Mouse (Mus musculus): ENCODE results near the gene Cd96. TPM values are rescaled to one million over a fixed set of nuclear protein-coding genes. Genes with fewer than 3 reads are reported as not detected.

Cd96 gene
- polyA plus RNA-seq, 1 experiment from 2014 or later, result 0.06 TPM

GRCm38 (mm10) chr16:46092935-46093334 is 27.1 kb downstream of the Cd96 start:
- H3K36me3 ChIP-seq (ENCODE audit: control insufficient read depth, insufficient read depth, low read length), result no peaks in the 10 kb centered on the region
- H3K4me2 ChIP-seq (ENCODE audit: low read length), result no peak overlapping the region
- no peak for ATAC-seq
- no peaks in the 10 kb centered on the region; the same call in 1 of the 2 replicates for H3K27me3 ChIP-seq (replicated peaks; ENCODE audit: control insufficient read depth, insufficient read depth, low read length)
- no peak overlapping the region for H3K9ac ChIP-seq (ENCODE audit: low read depth, low read length)
- no peak overlapping the region for H3K27ac ChIP-seq (ENCODE audit: low read depth, low read length)
- H3K9me3 ChIP-seq (ENCODE audit: control insufficient read depth, low read length), result no peaks in the 10 kb centered on the region
- H3K4me1 ChIP-seq (ENCODE audit: control insufficient read depth, insufficient read depth, low read depth, low read length), result no peaks in the 10 kb centered on the region
- WGBS, result 89% methylated on average over 2 of the region's 2 CpGs
- H3K4me3 ChIP-seq (ENCODE audit: low read length), result no peak overlapping the region

GRCm38 (mm10) chr16:46086874-46087473 is 33.1 kb downstream of the Cd96 start:
- no peak overlapping the region for H3K27ac ChIP-seq (ENCODE audit: low read depth, low read length)
- H3K4me3 ChIP-seq (ENCODE audit: low read length), result no peak overlapping the region
- H3K9me3 ChIP-seq (ENCODE audit: control insufficient read depth, low read length), result no peaks in the 10 kb centered on the region
- H3K9ac ChIP-seq (ENCODE audit: low read depth, low read length), result no peak overlapping the region
- no peak for ATAC-seq
- no peaks in the 10 kb centered on the region for H3K27me3 ChIP-seq (replicated peaks; ENCODE audit: control insufficient read depth, insufficient read depth, low read length)
- no peaks in the 10 kb centered on the region for H3K4me1 ChIP-seq (ENCODE audit: control insufficient read depth, insufficient read depth, low read depth, low read length)
- no peak overlapping the region for H3K4me2 ChIP-seq (ENCODE audit: low read length)
- WGBS, result 81% methylated on average over 5 of the region's 5 CpGs
- H3K36me3 ChIP-seq (ENCODE audit: control insufficient read depth, insufficient read depth, low read length), result no peaks in the 10 kb centered on the region

GRCm38 (mm10) chr16:46068000-46068399 is 52.1 kb downstream of the Cd96 start:
- H3K9me3 ChIP-seq (ENCODE audit: control insufficient read depth, low read length), result no peaks in the 10 kb centered on the region
- 84% methylated on average over 3 of the region's 3 CpGs for WGBS
- no peaks in the 10 kb centered on the region for H3K27me3 ChIP-seq (replicated peaks; ENCODE audit: control insufficient read depth, insufficient read depth, low read length)

GRCm38 (mm10) chr16:46063278-46063677 is 56.8 kb downstream of the Cd96 start:
- ATAC-seq, result no peak
- H3K4me3 ChIP-seq (ENCODE audit: low read length), result no peak overlapping the region
- H3K27ac ChIP-seq (ENCODE audit: low read depth, low read length), result no peak overlapping the region
- H3K27me3 ChIP-seq (replicated peaks; ENCODE audit: control insufficient read depth, insufficient read depth, low read length), result no peaks in the 10 kb centered on the region
- 85% methylated on average over 5 of the region's 5 CpGs for WGBS
- H3K4me2 ChIP-seq (ENCODE audit: low read length), result no peak overlapping the region
- no peaks in the 10 kb centered on the region for H3K36me3 ChIP-seq (ENCODE audit: control insufficient read depth, insufficient read depth, low read length)
- H3K9me3 ChIP-seq (ENCODE audit: control insufficient read depth, low read length), result no peaks in the 10 kb centered on the region
- H3K9ac ChIP-seq (ENCODE audit: low read depth, low read length), result no peak overlapping the region
- H3K4me1 ChIP-seq (ENCODE audit: control insufficient read depth, insufficient read depth, low read depth, low read length), result no peaks in the 10 kb centered on the region

More at GRCm38 (mm10) chr16:46068000-46068399, 52.1 kb downstream of the Cd96 start:
- Histone ChIP-seq H3K36me3 (ENCODE audit: control insufficient read depth, insufficient read depth, low read length) (no peaks in the 10 kb centered on the region), H3K9ac (ENCODE audit: low read depth, low read length) (no peak overlapping the region), H3K4me2 (ENCODE audit: low read length) (no peak overlapping the region), H3K4me1 (ENCODE audit: control insufficient read depth, insufficient read depth, low read depth, low read length) (no peaks in the 10 kb centered on the region), H3K4me3 (ENCODE audit: low read length) (no peak overlapping the region), H3K27ac (ENCODE audit: low read depth, low read length) (no peak overlapping the region)
- no peak for ATAC-seq

GRCm38 (mm10) chr16:46046906-46047305 is 73.1 kb downstream of the Cd96 start:
- Histone ChIP-seq H3K27ac (ENCODE audit: low read depth, low read length) (no peak overlapping the region), H3K4me2 (ENCODE audit: low read length) (no peak overlapping the region), H3K9me3 (ENCODE audit: control insufficient read depth, low read length) (no peaks in the 10 kb centered on the region), H3K9ac (ENCODE audit: low read depth, low read length) (no peak overlapping the region), H3K36me3 (ENCODE audit: control insufficient read depth, insufficient read depth, low read length) (no peaks in the 10 kb centered on the region), H3K27me3 (replicated peaks; ENCODE audit: control insufficient read depth, insufficient read depth, low read length) (no peaks in the 10 kb centered on the region), H3K4me1 (ENCODE audit: control insufficient read depth, insufficient read depth, low read depth, low read length) (no peaks in the 10 kb centered on the region), H3K4me3 (ENCODE audit: low read length) (no peak overlapping the region)
- ATAC-seq, result no peak
- 91% methylated on average over 2 of the region's 2 CpGs for WGBS

GRCm38 (mm10) chr16:46036261-46036660 is 83.8 kb downstream of the Cd96 start:
- Histone ChIP-seq H3K9ac (ENCODE audit: low read depth, low read length) (no peak overlapping the region), H3K4me3 (ENCODE audit: low read length) (no peak overlapping the region), H3K27me3 (replicated peaks; ENCODE audit: control insufficient read depth, insufficient read depth, low read length) (no peaks in the 10 kb centered on the region), H3K9me3 (ENCODE audit: control insufficient read depth, low read length) (no peaks in the 10 kb centered on the region), H3K36me3 (ENCODE audit: control insufficient read depth, insufficient read depth, low read length) (no peaks in the 10 kb centered on the region), H3K4me2 (ENCODE audit: low read length) (no peak overlapping the region), H3K4me1 (ENCODE audit: control insufficient read depth, insufficient read depth, low read depth, low read length) (no peaks in the 10 kb centered on the region), H3K27ac (ENCODE audit: low read depth, low read length) (no peak overlapping the region)
- whole genome bisulfite sequencing, result 50% methylated on average over 2 of the region's 2 CpGs
- ATAC-seq, result 0 out of 2 replicates have a peak, but pooled peaks have one; percentile 6

GRCm38 (mm10) chr16:46033896-46034295 is 86.2 kb downstream of the Cd96 start:
- H3K9me3 ChIP-seq (ENCODE audit: control insufficient read depth, low read length), result no peaks in the 10 kb centered on the region
- no peak overlapping the region for H3K27ac ChIP-seq (ENCODE audit: low read depth, low read length)
- H3K4me3 ChIP-seq (ENCODE audit: low read length), result no peak overlapping the region
- H3K9ac ChIP-seq (ENCODE audit: low read depth, low read length), result no peak overlapping the region
- no peaks in the 10 kb centered on the region for H3K27me3 ChIP-seq (replicated peaks; ENCODE audit: control insufficient read depth, insufficient read depth, low read length)
- H3K4me2 ChIP-seq (ENCODE audit: low read length), result no peak overlapping the region
- WGBS, result 78% methylated on average over 9 of the region's 9 CpGs
- no peaks in the 10 kb centered on the region for H3K36me3 ChIP-seq (ENCODE audit: control insufficient read depth, insufficient read depth, low read length)
- no peak for ATAC-seq
- H3K4me1 ChIP-seq (ENCODE audit: control insufficient read depth, insufficient read depth, low read depth, low read length), result no peaks in the 10 kb centered on the region

- Histone ChIP-seq H3K4me1 (ENCODE audit: control insufficient read depth, insufficient read depth, low read depth, low read length) (no peaks in the 10 kb centered on the region; the same call in 1 of the 2 replicates), H3K36me3 (ENCODE audit: control insufficient read depth, insufficient read depth, low read length) (no peaks in the 10 kb centered on the region), H3K27me3 (replicated peaks; ENCODE audit: control insufficient read depth, insufficient read depth, low read length) (no peaks in the 10 kb centered on the region), H3K9me3 (ENCODE audit: control insufficient read depth, low read length) (no peaks in the 10 kb centered on the region), H3K4me2 (ENCODE audit: low read length) (no peak overlapping the region), H3K4me3 (ENCODE audit: low read length) (no peak overlapping the region), H3K9ac (ENCODE audit: low read depth, low read length) (no peak overlapping the region), H3K27ac (ENCODE audit: low read depth, low read length) (no peak overlapping the region)
- ATAC-seq, result 0 out of 2 replicates have a peak, but pooled peaks have one; percentile 51
- 79% methylated on average over 5 of the region's 5 CpGs for WGBS
Observed at GRCm38 (mm10) chr16:46022958-46023491, 97.0 kb downstream of the Cd96 start.

- Histone ChIP-seq H3K9me3 (ENCODE audit: control insufficient read depth, low read length) (no peaks in the 10 kb centered on the region), H3K9ac (ENCODE audit: low read depth, low read length) (no peak overlapping the region), H3K4me1 (ENCODE audit: control insufficient read depth, insufficient read depth, low read depth, low read length) (no peaks in the 10 kb centered on the region; the same call in 1 of the 2 replicates), H3K36me3 (ENCODE audit: control insufficient read depth, insufficient read depth, low read length) (no peaks in the 10 kb centered on the region), H3K4me3 (ENCODE audit: low read length) (no peak overlapping the region), H3K27ac (ENCODE audit: low read depth, low read length) (no peak overlapping the region), H3K27me3 (replicated peaks; ENCODE audit: control insufficient read depth, insufficient read depth, low read length) (no peaks in the 10 kb centered on the region), H3K4me2 (ENCODE audit: low read length) (no peak overlapping the region)
- WGBS, result 47% methylated on average over 5 of the region's 5 CpGs
- ATAC-seq, result peak; percentile 91
Observed at GRCm38 (mm10) chr16:46022189-46022928, 97.7 kb downstream of the Cd96 start.

Measured in hindbrain, embryonic 16.5 days (tissue).